Mouse (Mus musculus): ENCODE measurements around the gene Lrsam1. TPM values are rescaled to one million over a fixed set of nuclear protein-coding genes. Genes with fewer than 3 reads are reported as not detected.

Gene Lrsam1
- polyA plus RNA-seq, 1 experiment from 2014 or later, result 5.3 TPM

- TF ChIP-seq CTCF (IDR thresholded peaks at IDR 0.05; ENCODE audit: low read depth), result no peak
- no peak for TF ChIP-seq EP300 (optimal IDR thresholded peaks at IDR 0.05)
- DNase-seq (ENCODE audit: low spot score) (peak; percentile 71), ATAC-seq (ENCODE audit: low FRiP score, low TSS enrichment) (peak; percentile 68)
- Histone ChIP-seq H3K9me3 (ENCODE audit: control insufficient read depth, low read length) (no peaks in the 10 kb centered on the region), H3K36me3 (ENCODE audit: control insufficient read depth, insufficient read depth, low read length) (peaks cover 22% of the 10 kb centered on the region), H3K27ac (replicated peaks) (peak overlapping the region; percentile 90), H3K4me1 (replicated peaks; ENCODE audit: control insufficient read depth, insufficient read depth) (peaks cover 10% of the 10 kb centered on the region), H3K4me3 (ENCODE audit: low read depth, low read length) (no peak overlapping the region), H3K4me2 (replicated peaks; ENCODE audit: low read depth) (peak overlapping the region; percentile 20; the same call in 1 of the 2 replicates), H3K9ac (ENCODE audit: low read length) (peak overlapping the region; percentile 45), H3K27me3 (ENCODE audit: control insufficient read depth, insufficient read depth, low read length) (no peaks in the 10 kb centered on the region)
- 60% methylated on average over 4 of the region's 5 CpGs for WGBS
Observed at GRCm38 (mm10) chr2:32914362-32914761, 47.1 kb downstream of the Lrsam1 start.

- Histone ChIP-seq H3K9ac (ENCODE audit: low read length) (no peak overlapping the region), H3K36me3 (ENCODE audit: control insufficient read depth, insufficient read depth, low read length) (peaks cover 11% of the 10 kb centered on the region), H3K4me1 (replicated peaks; ENCODE audit: control insufficient read depth, insufficient read depth) (peaks cover 20% of the 10 kb centered on the region), H3K4me2 (replicated peaks; ENCODE audit: low read depth) (no peak overlapping the region), H3K4me3 (ENCODE audit: low read depth, low read length) (no peak overlapping the region), H3K27ac (replicated peaks) (no peak overlapping the region), H3K9me3 (ENCODE audit: control insufficient read depth, low read length) (no peaks in the 10 kb centered on the region), H3K27me3 (ENCODE audit: control insufficient read depth, insufficient read depth, low read length) (no peaks in the 10 kb centered on the region)
- WGBS, result 31% methylated on average over 19 of the region's 19 CpGs
- DNase-seq (ENCODE audit: low spot score) (peak; percentile 87), ATAC-seq (ENCODE audit: low FRiP score, low TSS enrichment) (0 out of 2 replicates have a peak, but pooled peaks have one; percentile 13)
- peak; percentile 100 for TF ChIP-seq CTCF (IDR thresholded peaks at IDR 0.05; ENCODE audit: low read depth)
- no peak for TF ChIP-seq EP300 (optimal IDR thresholded peaks at IDR 0.05)
Observed at GRCm38 (mm10) chr2:32912210-32912804, 49.1 kb downstream of the Lrsam1 start.

- H3K4me1 ChIP-seq (replicated peaks; ENCODE audit: control insufficient read depth, insufficient read depth), result peaks cover 23% of the 10 kb centered on the region
- 0 out of 2 replicates have a peak overlapping the region, but pooled peaks have one; percentile 24 for H3K27ac ChIP-seq (replicated peaks)
- H3K4me3 ChIP-seq (ENCODE audit: low read depth, low read length), result no peak overlapping the region
- H3K27me3 ChIP-seq (ENCODE audit: control insufficient read depth, insufficient read depth, low read length), result no peaks in the 10 kb centered on the region
- ATAC-seq (ENCODE audit: low FRiP score, low TSS enrichment) (no peak), DNase-seq (ENCODE audit: low spot score) (no peak)
- no peak overlapping the region for H3K4me2 ChIP-seq (replicated peaks; ENCODE audit: low read depth)
- H3K36me3 ChIP-seq (ENCODE audit: control insufficient read depth, insufficient read depth, low read length), result peaks cover 8% of the 10 kb centered on the region
- WGBS, result 76% methylated on average over 7 of the region's 7 CpGs
- no peaks in the 10 kb centered on the region for H3K9me3 ChIP-seq (ENCODE audit: control insufficient read depth, low read length)
- no peak overlapping the region for H3K9ac ChIP-seq (ENCODE audit: low read length)
- no peak for TF ChIP-seq CTCF (IDR thresholded peaks at IDR 0.05; ENCODE audit: low read depth)
- no peak for TF ChIP-seq EP300 (optimal IDR thresholded peaks at IDR 0.05)
Observed at GRCm38 (mm10) chr2:32911639-32912182, 49.7 kb downstream of the Lrsam1 start.

- ATAC-seq (ENCODE audit: low FRiP score, low TSS enrichment) (peak; percentile 22), DNase-seq (ENCODE audit: low spot score) (peak; percentile 65)
- H3K4me3 ChIP-seq (ENCODE audit: low read depth, low read length), result 0 out of 2 replicates have a peak overlapping the region, but pooled peaks have one; percentile 6
- 0 out of 2 replicates have a peak overlapping the region, but pooled peaks have one; percentile 23 for H3K9ac ChIP-seq (ENCODE audit: low read length)
- H3K27ac ChIP-seq (replicated peaks), result peak overlapping the region; percentile 95
- peaks cover 8% of the 10 kb centered on the region for H3K36me3 ChIP-seq (ENCODE audit: control insufficient read depth, insufficient read depth, low read length)
- WGBS, result 12% methylated on average over 11 of the region's 11 CpGs
- TF ChIP-seq EP300 (optimal IDR thresholded peaks at IDR 0.05) (no peak), CTCF (IDR thresholded peaks at IDR 0.05; ENCODE audit: low read depth) (no peak)
- no peaks in the 10 kb centered on the region for H3K9me3 ChIP-seq (ENCODE audit: control insufficient read depth, low read length)
- peaks cover 17% of the 10 kb centered on the region for H3K4me1 ChIP-seq (replicated peaks; ENCODE audit: control insufficient read depth, insufficient read depth)
- H3K27me3 ChIP-seq (ENCODE audit: control insufficient read depth, insufficient read depth, low read length), result no peaks in the 10 kb centered on the region
- peak overlapping the region; percentile 39; the same call in 1 of the 2 replicates for H3K4me2 ChIP-seq (replicated peaks; ENCODE audit: low read depth)
Observed at GRCm38 (mm10) chr2:32908796-32909195, 52.6 kb downstream of the Lrsam1 start.

- H3K4me3 ChIP-seq (ENCODE audit: low read depth, low read length), result 0 out of 2 replicates have a peak overlapping the region, but pooled peaks have one; percentile 6
- H3K27me3 ChIP-seq (ENCODE audit: control insufficient read depth, insufficient read depth, low read length), result no peaks in the 10 kb centered on the region
- H3K4me1 ChIP-seq (replicated peaks; ENCODE audit: control insufficient read depth, insufficient read depth), result peaks cover 18% of the 10 kb centered on the region
- WGBS, result 9% methylated on average over 6 of the region's 6 CpGs
- 0 out of 2 replicates have a peak overlapping the region, but pooled peaks have one; percentile 23 for H3K9ac ChIP-seq (ENCODE audit: low read length)
- no peaks in the 10 kb centered on the region for H3K9me3 ChIP-seq (ENCODE audit: control insufficient read depth, low read length)
- H3K36me3 ChIP-seq (ENCODE audit: control insufficient read depth, insufficient read depth, low read length), result peaks cover 8% of the 10 kb centered on the region
- ATAC-seq (ENCODE audit: low FRiP score, low TSS enrichment) (peak; percentile 16; the same call in 1 of the 2 replicates), DNase-seq (ENCODE audit: low spot score) (peak; percentile 67)
- H3K27ac ChIP-seq (replicated peaks), result peak overlapping the region; percentile 95
- no peak for TF ChIP-seq CTCF (IDR thresholded peaks at IDR 0.05; ENCODE audit: low read depth)
- peak; percentile 81 for TF ChIP-seq EP300 (optimal IDR thresholded peaks at IDR 0.05)
- peak overlapping the region; percentile 39; the same call in 1 of the 2 replicates for H3K4me2 ChIP-seq (replicated peaks; ENCODE audit: low read depth)
Observed at GRCm38 (mm10) chr2:32908272-32908671, 53.1 kb downstream of the Lrsam1 start.

GRCm38 (mm10) chr2:32907442-32907841 is 54.0 kb downstream of the Lrsam1 start:
- DNase-seq (ENCODE audit: low spot score) (no peak), ATAC-seq (ENCODE audit: low FRiP score, low TSS enrichment) (no peak)
- Histone ChIP-seq H3K9me3 (ENCODE audit: control insufficient read depth, low read length) (no peaks in the 10 kb centered on the region), H3K4me2 (replicated peaks; ENCODE audit: low read depth) (no peak overlapping the region), H3K4me1 (replicated peaks; ENCODE audit: control insufficient read depth, insufficient read depth) (peaks cover 18% of the 10 kb centered on the region), H3K27ac (replicated peaks) (peak overlapping the region; percentile 95), H3K36me3 (ENCODE audit: control insufficient read depth, insufficient read depth, low read length) (peaks cover 8% of the 10 kb centered on the region), H3K4me3 (ENCODE audit: low read depth, low read length) (no peak overlapping the region), H3K27me3 (ENCODE audit: control insufficient read depth, insufficient read depth, low read length) (no peaks in the 10 kb centered on the region), H3K9ac (ENCODE audit: low read length) (no peak overlapping the region)
- TF ChIP-seq CTCF (IDR thresholded peaks at IDR 0.05; ENCODE audit: low read depth), result no peak
- no peak for TF ChIP-seq EP300 (optimal IDR thresholded peaks at IDR 0.05)
- WGBS, result 30% methylated on average over 8 of the region's 8 CpGs
